Mouse (Mus musculus): Measurements from ENCODE around the gene Ccnd3. TPM values are rescaled to one million over a fixed set of nuclear protein-coding genes. Genes with fewer than 3 reads are reported as not detected.
A peak's percentile ranks its signal among the peaks of the same experiment; 100 is the strongest.

Ccnd3 gene
- polyA plus RNA-seq, 1 experiment from 2014 or later = 180 TPM

- H3K4me2 ChIP-seq (replicated peaks; ENCODE audit: low read depth) = no peak overlapping the region
These were observed 62.4 kb downstream of the Ccnd3 start for GRCm38 (mm10) chr17:47567271-47567670.

GRCm38 (mm10) chr17:47568389-47568788, 63.5 kb downstream of the Ccnd3 start:
- no peak overlapping the region for H3K4me3 ChIP-seq (ENCODE audit: low read depth, low read length)
- H3K27me3 ChIP-seq (replicated peaks; ENCODE audit: control insufficient read depth, insufficient read depth, low read length) = no peaks in the 10 kb centered on the region
- H3K27ac ChIP-seq (ENCODE audit: low read depth, low read length) = no peak overlapping the region
- 91% methylated on average over 3 of the region's 3 CpGs for WGBS
- no peak overlapping the region for H3K4me2 ChIP-seq (replicated peaks; ENCODE audit: low read depth)
- H3K36me3 ChIP-seq (ENCODE audit: control insufficient read depth, insufficient read depth) = no peaks in the 10 kb centered on the region
- no peak for TF ChIP-seq CTCF (IDR thresholded peaks at IDR 0.05; ENCODE audit: low read depth)
- H3K9me3 ChIP-seq (ENCODE audit: control insufficient read depth) = no peaks in the 10 kb centered on the region
- no peak for ATAC-seq
- H3K4me1 ChIP-seq (replicated peaks; ENCODE audit: control insufficient read depth, insufficient read depth, low read length) = no peaks in the 10 kb centered on the region
- H3K9ac ChIP-seq (ENCODE audit: low read depth, low read length) = no peak overlapping the region

More at GRCm38 (mm10) chr17:47567271-47567670, 62.4 kb downstream of the Ccnd3 start:
- TF ChIP-seq CTCF (IDR thresholded peaks at IDR 0.05; ENCODE audit: low read depth) = no peak
- no peak for ATAC-seq
- H3K4me3 ChIP-seq (ENCODE audit: low read depth, low read length) = no peak overlapping the region
- no peaks in the 10 kb centered on the region for H3K4me1 ChIP-seq (replicated peaks; ENCODE audit: control insufficient read depth, insufficient read depth, low read length)
- no peaks in the 10 kb centered on the region for H3K27me3 ChIP-seq (replicated peaks; ENCODE audit: control insufficient read depth, insufficient read depth, low read length)
- WGBS = 47% methylated on average over 3 of the region's 3 CpGs
- peak overlapping the region; percentile 28; the same call in 1 of the 2 replicates for H3K27ac ChIP-seq (ENCODE audit: low read depth, low read length)
- no peaks in the 10 kb centered on the region for H3K36me3 ChIP-seq (ENCODE audit: control insufficient read depth, insufficient read depth)
- no peaks in the 10 kb centered on the region for H3K9me3 ChIP-seq (ENCODE audit: control insufficient read depth)
- H3K9ac ChIP-seq (ENCODE audit: low read depth, low read length) = no peak overlapping the region

GRCm38 (mm10) chr17:47568951-47569527, 64.2 kb downstream of the Ccnd3 start:
- ATAC-seq = no peak
- TF ChIP-seq CTCF (IDR thresholded peaks at IDR 0.05; ENCODE audit: low read depth) = no peak
- Histone ChIP-seq H3K27me3 (replicated peaks; ENCODE audit: control insufficient read depth, insufficient read depth, low read length) (no peaks in the 10 kb centered on the region), H3K4me2 (replicated peaks; ENCODE audit: low read depth) (no peak overlapping the region), H3K36me3 (ENCODE audit: control insufficient read depth, insufficient read depth) (no peaks in the 10 kb centered on the region), H3K9ac (ENCODE audit: low read depth, low read length) (no peak overlapping the region), H3K27ac (ENCODE audit: low read depth, low read length) (no peak overlapping the region), H3K4me3 (ENCODE audit: low read depth, low read length) (no peak overlapping the region), H3K4me1 (replicated peaks; ENCODE audit: control insufficient read depth, insufficient read depth, low read length) (no peaks in the 10 kb centered on the region), H3K9me3 (ENCODE audit: control insufficient read depth) (no peaks in the 10 kb centered on the region)
- 86% methylated on average over 10 of the region's 10 CpGs for WGBS

GRCm38 (mm10) chr17:47571621-47572020, 66.8 kb downstream of the Ccnd3 start:
- Histone ChIP-seq H3K27me3 (replicated peaks; ENCODE audit: control insufficient read depth, insufficient read depth, low read length) (no peaks in the 10 kb centered on the region), H3K36me3 (ENCODE audit: control insufficient read depth, insufficient read depth) (no peaks in the 10 kb centered on the region), H3K9me3 (ENCODE audit: control insufficient read depth) (no peaks in the 10 kb centered on the region), H3K4me2 (replicated peaks; ENCODE audit: low read depth) (no peak overlapping the region), H3K27ac (ENCODE audit: low read depth, low read length) (no peak overlapping the region), H3K4me3 (ENCODE audit: low read depth, low read length) (no peak overlapping the region), H3K9ac (ENCODE audit: low read depth, low read length) (no peak overlapping the region), H3K4me1 (replicated peaks; ENCODE audit: control insufficient read depth, insufficient read depth, low read length) (no peaks in the 10 kb centered on the region)
- no peak for ATAC-seq
- WGBS = 52% methylated on average over 7 of the region's 7 CpGs
- TF ChIP-seq CTCF (IDR thresholded peaks at IDR 0.05; ENCODE audit: low read depth) = no peak

- no peak overlapping the region for H3K9ac ChIP-seq (ENCODE audit: low read depth, low read length)
- H3K4me2 ChIP-seq (replicated peaks; ENCODE audit: low read depth) = no peak overlapping the region
- no peaks in the 10 kb centered on the region for H3K27me3 ChIP-seq (replicated peaks; ENCODE audit: control insufficient read depth, insufficient read depth, low read length)
- H3K36me3 ChIP-seq (ENCODE audit: control insufficient read depth, insufficient read depth) = no peaks in the 10 kb centered on the region
- no peaks in the 10 kb centered on the region for H3K9me3 ChIP-seq (ENCODE audit: control insufficient read depth)
- TF ChIP-seq CTCF (IDR thresholded peaks at IDR 0.05; ENCODE audit: low read depth) = no peak
- no peaks in the 10 kb centered on the region for H3K4me1 ChIP-seq (replicated peaks; ENCODE audit: control insufficient read depth, insufficient read depth, low read length)
- ATAC-seq = no peak
- H3K27ac ChIP-seq (ENCODE audit: low read depth, low read length) = no peak overlapping the region
- H3K4me3 ChIP-seq (ENCODE audit: low read depth, low read length) = no peak overlapping the region
These were observed 67.6 kb downstream of the Ccnd3 start for GRCm38 (mm10) chr17:47572436-47572835.

GRCm38 (mm10) chr17:47574028-47574427, 69.2 kb downstream of the Ccnd3 start:
- H3K9me3 ChIP-seq (ENCODE audit: control insufficient read depth) = no peaks in the 10 kb centered on the region
- no peak overlapping the region for H3K27ac ChIP-seq (ENCODE audit: low read depth, low read length)
- 72% methylated on average over 8 of the region's 8 CpGs for WGBS
- no peaks in the 10 kb centered on the region for H3K36me3 ChIP-seq (ENCODE audit: control insufficient read depth, insufficient read depth)
- H3K27me3 ChIP-seq (replicated peaks; ENCODE audit: control insufficient read depth, insufficient read depth, low read length) = no peaks in the 10 kb centered on the region
- no peaks in the 10 kb centered on the region for H3K4me1 ChIP-seq (replicated peaks; ENCODE audit: control insufficient read depth, insufficient read depth, low read length)
- ATAC-seq = no peak
- no peak overlapping the region for H3K9ac ChIP-seq (ENCODE audit: low read depth, low read length)
- no peak overlapping the region for H3K4me3 ChIP-seq (ENCODE audit: low read depth, low read length)
- no peak for TF ChIP-seq CTCF (IDR thresholded peaks at IDR 0.05; ENCODE audit: low read depth)
- no peak overlapping the region for H3K4me2 ChIP-seq (replicated peaks; ENCODE audit: low read depth)

- no peak overlapping the region for H3K4me3 ChIP-seq (ENCODE audit: low read depth, low read length)
- no peak overlapping the region for H3K27ac ChIP-seq (ENCODE audit: low read depth, low read length)
- no peak for ATAC-seq
- no peaks in the 10 kb centered on the region for H3K9me3 ChIP-seq (ENCODE audit: control insufficient read depth)
- no peaks in the 10 kb centered on the region for H3K4me1 ChIP-seq (replicated peaks; ENCODE audit: control insufficient read depth, insufficient read depth, low read length)
- no peaks in the 10 kb centered on the region for H3K27me3 ChIP-seq (replicated peaks; ENCODE audit: control insufficient read depth, insufficient read depth, low read length)
- WGBS = 71% methylated on average over 11 of the region's 11 CpGs
- H3K9ac ChIP-seq (ENCODE audit: low read depth, low read length) = no peak overlapping the region
- TF ChIP-seq CTCF (IDR thresholded peaks at IDR 0.05; ENCODE audit: low read depth) = no peak
- H3K4me2 ChIP-seq (replicated peaks; ENCODE audit: low read depth) = no peak overlapping the region
- H3K36me3 ChIP-seq (ENCODE audit: control insufficient read depth, insufficient read depth) = no peaks in the 10 kb centered on the region
These were observed 70.0 kb downstream of the Ccnd3 start for GRCm38 (mm10) chr17:47574830-47575229.
